Mouse (Mus musculus) liver, embryonic 12.5 days (tissue): ENCODE results near the gene Ctdspl2. TPM values are rescaled to one million over a fixed set of nuclear protein-coding genes. Genes with fewer than 3 reads are reported as not detected.
"Not testable (repeated sequence)": the region's sequence is repeated elsewhere in the genome, so short reads cannot be mapped to it uniquely, and the experiment has no call there.

Experiments used
- ATAC-seq: fragments of 200-750 bp; cut with Nextera tagmentation; 2 replicates; pipeline ENCODE4 v1.8.0; 2017; ENCODE audit warnings: moderate number of reproducible peaks, mild to moderate bottlenecking, moderate library complexity
- H3K27ac ChIP-seq: fragments of 300-500 bp; sonication (generic); 2 replicates; pipeline ENCODE4 v1.5.1; 2016; ENCODE audit warnings: mild to moderate bottlenecking
- H3K27me3 ChIP-seq: fragments of 300-500 bp; sonication (generic); replicated peaks from 2 replicates; pipeline ENCODE4 v1.6.1; 2016; ENCODE audit warnings: mild to moderate bottlenecking, moderate library complexity
- H3K36me3 ChIP-seq: fragments of 300-500 bp; sonication (generic); 2 replicates; pipeline ENCODE4 v1.6.1; 2016; ENCODE audit warnings: mild to moderate bottlenecking, moderate library complexity
- H3K4me1 ChIP-seq: fragments of 300-500 bp; sonication (generic); 2 replicates; pipeline ENCODE4 v1.6.1; 2016
- H3K4me2 ChIP-seq: fragments of 300-500 bp; sonication (generic); 2 replicates; pipeline ENCODE4 v1.6.1; 2016; ENCODE audit warnings: mild to moderate bottlenecking, moderate library complexity
- H3K4me3 ChIP-seq: fragments of 300-500 bp; sonication (generic); 2 replicates; pipeline ENCODE4 v1.5.1; 2016; ENCODE audit warnings: mild to moderate bottlenecking, moderate library complexity
- H3K9ac ChIP-seq: fragments of 300-500 bp; sonication (generic); 2 replicates; pipeline ENCODE4 v1.6.1; 2016; ENCODE audit warnings: mild to moderate bottlenecking, moderate library complexity
- H3K9me3 ChIP-seq: fragments of 300-500 bp; sonication (generic); replicated peaks from 2 replicates; pipeline ENCODE4 v1.6.1; 2016; ENCODE audit warnings: mild to moderate bottlenecking, moderate library complexity
- WGBS: fragments of 180-500 bp; shearing (Covaris S2); methylation state at CpG from one replicate; pipeline ENCODE4 v1.1.7; 2016; ENCODE audit not compliant: insufficient replicate concordance; 5-methylcytosine and 5-hydroxymethylcytosine counted together
- polyA plus RNA-seq: library from polyadenylated mRNA; unstranded; fragments of >200 nt; fragmentation: Nextera tagmentation; extraction: Ambion mirVana; gene quantifications from 2 replicates; pipeline ENCODE4 v1.2.1, GENCODE M21; 2016

The Ctdspl2 gene
- 26.7 and 30.5 TPM in 2 replicates for polyA plus RNA-seq

DNA sequence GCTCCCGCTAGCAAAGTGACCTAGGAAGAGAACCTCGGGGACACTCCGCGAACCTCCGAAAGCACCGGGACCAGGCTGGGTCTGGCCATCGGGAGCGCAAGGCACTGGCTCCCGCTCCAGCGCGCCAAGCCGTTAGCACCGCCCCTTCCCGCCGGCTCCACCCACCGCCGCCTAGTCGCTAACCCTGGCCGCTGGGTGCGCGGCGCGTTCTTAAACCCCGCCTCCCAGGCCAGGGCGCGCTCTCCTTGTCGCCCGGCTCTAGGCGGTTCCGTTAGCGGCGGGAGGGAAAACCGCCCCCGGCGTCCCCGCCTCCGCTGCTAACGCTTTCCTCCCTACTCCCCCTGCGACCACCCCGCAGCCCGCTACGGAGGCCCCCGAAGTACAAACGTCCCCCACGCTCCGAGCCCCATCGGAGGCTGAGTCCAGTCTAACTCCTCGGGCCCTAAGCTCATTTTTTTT, at the start of gene Ctdspl2, which contains the start of gene Mageb3:
Ctdspl2 (plus strand) TSS at position 237 of the 459 bp plus-strand sequence.
Mageb3 (minus strand) TSS at position 328 of the 459 bp plus-strand sequence.
- under 1% methylated on average over 48 of the region's 48 CpGs for WGBS
- Histone ChIP-seq H3K36me3 (peaks cover 13% of the 10 kb centered on the region), H3K4me1 (peaks cover 26% of the 10 kb centered on the region), H3K4me2 (peak within 1 kb of the TSS; percentile 70), H3K4me3 (peak within 1 kb of the TSS; percentile 80), H3K9ac (peak within 1 kb of the TSS; percentile 86), H3K9me3 (no peaks in the 10 kb centered on the region), H3K27ac (peak within 1 kb of the TSS; percentile 97), H3K27me3 (no peaks in the 10 kb centered on the region)
- peak; percentile 97 for ATAC-seq

DNA sequence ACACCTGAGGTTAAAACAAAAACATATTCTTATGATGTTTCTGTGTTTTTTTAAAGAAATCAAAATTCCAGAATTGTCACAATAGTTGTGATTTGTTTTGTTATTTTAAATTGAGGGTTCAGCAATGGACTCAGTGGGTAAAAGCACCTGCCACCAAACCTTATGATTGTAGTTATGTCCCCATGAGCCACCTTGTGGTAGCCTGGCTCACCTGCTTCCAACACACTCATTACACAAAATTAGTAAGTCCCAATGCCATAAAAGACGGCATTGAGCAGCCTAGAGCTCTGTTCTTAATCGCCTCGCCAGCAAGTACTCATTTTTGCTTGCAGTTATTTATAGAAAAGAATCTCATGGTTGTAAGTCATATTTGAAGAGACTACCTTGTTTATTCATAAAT, 45.8 kb upstream of the Ctdspl2 start:
- H3K4me1 ChIP-seq = no peaks in the 10 kb centered on the region
- WGBS = 85% methylated on average over 3 of the region's 3 CpGs
- no peaks in the 10 kb centered on the region for H3K9me3 ChIP-seq
- no peak overlapping the region for H3K9ac ChIP-seq
- H3K36me3 ChIP-seq = peaks cover 27% of the 10 kb centered on the region
- no peak overlapping the region for H3K4me2 ChIP-seq
- H3K4me3 ChIP-seq = no peak overlapping the region
- ATAC-seq = no peak
- no peak overlapping the region for H3K27ac ChIP-seq
- no peaks in the 10 kb centered on the region for H3K27me3 ChIP-seq

DNA sequence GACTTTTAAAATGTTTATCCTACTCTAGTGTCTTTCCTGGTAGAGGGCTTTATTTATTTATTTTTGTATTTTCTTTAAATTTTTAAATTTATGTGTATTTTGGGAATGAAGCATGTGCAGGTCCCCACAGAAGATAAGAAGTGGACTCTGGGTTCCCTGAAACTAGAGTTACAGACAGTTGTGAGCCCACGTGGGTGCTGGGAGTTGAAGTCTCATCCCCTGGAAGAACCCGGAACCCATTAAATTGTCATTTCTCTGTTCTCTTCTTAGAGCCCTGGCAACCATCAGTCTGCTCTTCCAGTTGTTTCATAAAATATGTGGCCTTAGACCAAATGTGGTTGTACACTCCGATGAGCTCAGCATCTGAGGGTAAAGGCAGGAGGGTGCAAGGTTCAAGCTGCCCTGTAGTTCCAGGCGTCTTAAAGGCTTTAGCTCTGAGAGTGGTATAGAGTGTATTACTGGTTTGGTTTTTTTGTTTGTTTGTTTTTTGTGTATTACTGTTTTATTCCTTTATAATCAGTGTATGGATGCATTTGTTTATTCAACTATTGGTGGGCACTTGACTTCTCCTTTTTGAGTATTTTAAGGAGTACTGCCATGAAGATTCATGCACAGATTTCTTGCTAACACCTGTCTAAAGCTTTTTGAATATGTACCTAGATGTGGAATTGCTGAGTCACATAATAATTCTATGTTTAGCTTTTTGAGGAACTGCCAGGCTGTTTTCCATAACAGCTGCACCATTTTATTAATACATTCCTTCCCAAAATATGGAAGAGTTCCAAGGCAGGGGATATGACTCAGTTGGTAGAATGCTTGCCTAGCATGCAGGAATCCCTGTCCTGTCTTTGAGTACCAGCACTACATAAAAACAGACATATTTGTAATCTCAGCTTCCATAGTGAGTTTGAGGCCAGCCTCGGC, 39.5 kb upstream of the Ctdspl2 start:
- no peak for ATAC-seq
- H3K4me2 ChIP-seq = no peak overlapping the region
- no peaks in the 10 kb centered on the region for H3K4me1 ChIP-seq
- WGBS = 82% methylated on average over 5 of the region's 5 CpGs
- no peak overlapping the region for H3K4me3 ChIP-seq
- no peaks in the 10 kb centered on the region for H3K9me3 ChIP-seq
- no peaks in the 10 kb centered on the region for H3K27me3 ChIP-seq
- H3K36me3 ChIP-seq = peaks cover 14% of the 10 kb centered on the region
- no peak overlapping the region for H3K27ac ChIP-seq
- no peak overlapping the region for H3K9ac ChIP-seq

GRCm38 (mm10) chr2:121937624-121938023, 18.2 kb upstream of the Ctdspl2 start:
- H3K4me2 ChIP-seq, H3K36me3 ChIP-seq, H3K27me3 ChIP-seq, H3K4me1 ChIP-seq, ATAC-seq, H3K27ac ChIP-seq, H3K4me3 ChIP-seq, H3K9ac ChIP-seq, H3K9me3 ChIP-seq: not testable (repeated sequence)
- 43% methylated on average over 2 of the region's 2 CpGs for WGBS

GRCm38 (mm10) chr2:121943364-121943763, 12.4 kb upstream of the Ctdspl2 start:
- Histone ChIP-seq H3K4me3 (no peak overlapping the region), H3K4me1 (no peaks in the 10 kb centered on the region), H3K27me3 (no peaks in the 10 kb centered on the region), H3K9ac (no peak overlapping the region), H3K4me2 (no peak overlapping the region), H3K27ac (no peak overlapping the region), H3K9me3 (no peaks in the 10 kb centered on the region), H3K36me3 (no peaks in the 10 kb centered on the region)
- no peak for ATAC-seq
- WGBS = 61% methylated on average over 3 of the region's 3 CpGs

GRCm38 (mm10) chr2:121954971-121955656, 687 bp upstream of the Ctdspl2 start:
- H3K27me3 ChIP-seq = no peaks in the 10 kb centered on the region
- peak overlapping the region; percentile 86 for H3K9ac ChIP-seq
- H3K4me2 ChIP-seq = peak overlapping the region; percentile 70
- H3K4me1 ChIP-seq = peaks cover 26% of the 10 kb centered on the region
- H3K4me3 ChIP-seq = peak overlapping the region; percentile 80
- peak overlapping the region; percentile 97 for H3K27ac ChIP-seq
- no peaks in the 10 kb centered on the region for H3K9me3 ChIP-seq
- H3K36me3 ChIP-seq = peaks cover 7% of the 10 kb centered on the region
- ATAC-seq = no peak; the same call in 1 of the 2 replicates
- 16% methylated on average over 10 of the region's 10 CpGs for WGBS

- peak overlapping the region; percentile 70 for H3K4me2 ChIP-seq
- H3K9ac ChIP-seq = peak overlapping the region; percentile 86
- WGBS = under 1% methylated on average over 47 of the region's 47 CpGs
- H3K27ac ChIP-seq = peak overlapping the region; percentile 97
- peak overlapping the region; percentile 80 for H3K4me3 ChIP-seq
- peak; percentile 90 for ATAC-seq
- H3K4me1 ChIP-seq = peaks cover 26% of the 10 kb centered on the region
- peaks cover 15% of the 10 kb centered on the region for H3K36me3 ChIP-seq
- H3K9me3 ChIP-seq = no peaks in the 10 kb centered on the region
- H3K27me3 ChIP-seq = no peaks in the 10 kb centered on the region
Observed at GRCm38 (mm10) chr2:121956224-121957018, 620 bp downstream of the Ctdspl2 start.

DNA sequence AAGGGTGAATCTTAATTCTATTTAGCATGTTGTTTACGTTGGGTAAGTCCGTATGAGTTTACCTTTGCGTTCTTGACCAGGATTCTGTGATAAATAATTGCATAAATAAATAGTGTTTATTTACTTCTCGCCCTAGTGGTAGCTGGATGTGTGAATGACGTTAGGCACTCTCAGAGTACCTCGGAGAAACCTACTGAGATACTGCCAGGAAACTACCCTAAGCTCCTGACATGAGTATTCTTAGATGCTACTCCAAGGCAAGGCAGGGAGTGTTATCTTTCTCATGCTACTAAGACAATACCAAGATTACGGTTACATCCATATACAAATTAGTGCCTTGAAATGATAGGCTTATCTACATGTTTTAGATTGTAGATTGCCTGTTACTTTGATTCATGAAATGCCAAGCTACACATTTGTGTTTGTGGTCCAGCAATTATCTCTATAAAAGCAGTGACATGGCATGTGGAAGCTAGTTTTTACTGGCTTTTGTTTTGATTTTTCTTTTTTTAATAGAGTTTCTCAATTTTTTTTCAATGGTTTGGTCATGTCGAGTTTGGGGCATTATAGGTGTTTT, 1.5 kb downstream of the Ctdspl2 start:
- no peak for ATAC-seq
- Histone ChIP-seq H3K9ac (peak overlapping the region; percentile 86), H3K4me3 (peak overlapping the region; percentile 80), H3K27me3 (no peaks in the 10 kb centered on the region), H3K36me3 (peaks cover 22% of the 10 kb centered on the region), H3K9me3 (no peaks in the 10 kb centered on the region), H3K4me1 (peaks cover 26% of the 10 kb centered on the region), H3K4me2 (peak overlapping the region; percentile 70), H3K27ac (peak overlapping the region; percentile 97)
- WGBS = 5% methylated on average over 8 of the region's 8 CpGs

DNA sequence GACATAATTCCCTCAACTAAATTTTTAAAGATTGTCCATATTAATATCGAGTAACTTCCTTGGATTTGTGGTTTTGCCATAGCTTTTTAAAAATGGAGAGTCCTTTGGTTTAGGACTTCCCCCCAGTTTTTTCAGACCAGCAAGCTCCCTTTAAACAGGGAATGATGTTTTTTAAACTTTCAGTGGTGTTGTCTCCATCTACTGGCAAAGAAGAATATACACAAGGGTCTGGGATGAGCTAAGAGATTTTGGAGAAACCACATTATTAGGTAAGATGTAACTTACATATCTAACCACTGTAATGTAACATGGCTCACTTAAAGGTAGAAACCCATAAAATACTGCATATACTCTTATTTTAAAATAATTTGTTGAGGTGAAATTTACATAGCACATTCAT, 39.9 kb downstream of the Ctdspl2 start:
- H3K27me3 ChIP-seq = no peaks in the 10 kb centered on the region
- H3K9ac ChIP-seq = no peak overlapping the region
- H3K4me1 ChIP-seq = no peaks in the 10 kb centered on the region
- no peaks in the 10 kb centered on the region for H3K9me3 ChIP-seq
- WGBS = 76% methylated on average over 1 of the region's 1 CpGs
- ATAC-seq = no peak
- H3K27ac ChIP-seq = no peak overlapping the region
- H3K36me3 ChIP-seq = peaks cover 58% of the 10 kb centered on the region
- no peak overlapping the region for H3K4me3 ChIP-seq
- H3K4me2 ChIP-seq = no peak overlapping the region

GRCm38 (mm10) chr2:122008832-122009231, 53.0 kb downstream of the Ctdspl2 start:
- H3K27me3 ChIP-seq = no peaks in the 10 kb centered on the region
- H3K27ac ChIP-seq = no peak overlapping the region
- no peaks in the 10 kb centered on the region for H3K9me3 ChIP-seq
- 86% methylated on average over 3 of the region's 3 CpGs for WGBS
- H3K4me1 ChIP-seq = no peaks in the 10 kb centered on the region
- no peak overlapping the region for H3K9ac ChIP-seq
- H3K4me2 ChIP-seq = no peak overlapping the region
- no peak for ATAC-seq
- peaks cover 64% of the 10 kb centered on the region for H3K36me3 ChIP-seq
- no peak overlapping the region for H3K4me3 ChIP-seq

DNA sequence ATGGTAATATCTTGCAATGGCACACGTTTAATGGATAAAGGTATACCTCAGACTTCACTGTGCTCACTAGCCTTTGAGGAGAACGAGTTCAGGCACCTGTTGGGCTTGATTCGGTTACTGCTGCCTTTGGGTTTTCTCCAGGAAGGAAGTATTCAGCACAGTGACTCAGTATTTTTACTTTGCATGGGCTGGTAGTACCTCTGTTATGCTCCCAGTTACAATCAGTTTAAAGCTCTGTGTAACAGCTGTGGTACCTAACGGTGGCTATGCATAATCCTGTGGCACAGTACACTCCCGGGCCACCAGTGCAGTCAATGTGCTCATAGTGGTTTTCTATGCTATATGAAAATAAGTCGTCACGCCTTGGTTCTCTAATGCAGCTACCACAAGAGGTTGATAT, 55.6 kb downstream of the Ctdspl2 start:
- no peak overlapping the region for H3K4me2 ChIP-seq

More for the DNA sequence above, 55.6 kb downstream of the Ctdspl2 start:
- Histone ChIP-seq H3K27me3 (no peaks in the 10 kb centered on the region), H3K4me3 (no peak overlapping the region), H3K4me1 (no peaks in the 10 kb centered on the region), H3K36me3 (peaks cover 55% of the 10 kb centered on the region), H3K27ac (no peak overlapping the region), H3K9ac (no peak overlapping the region), H3K9me3 (no peaks in the 10 kb centered on the region)
- ATAC-seq = no peak
- 75% methylated on average over 7 of the region's 7 CpGs for WGBS
